Mouse (Mus musculus) heart, adult 2 months (tissue): ENCODE data around the gene Atg7.

Experiments
- CTCF ChIP-seq: fragments of 200-600 bp; IDR thresholded peaks from 2 replicates; pipeline ENCODE4 v1.8.1; 2022; ENCODE audit warnings: antibody characterized with exemption, mild to moderate bottlenecking, moderate library complexity
- POLR2A ChIP-seq: fragments of 200-500 bp; IDR thresholded peaks from 2 replicates; pipeline ENCODE4 v1.6.1; 2011; ENCODE audit warnings: mild to moderate bottlenecking, low read depth, low read length, control low read depth; ENCODE audit not compliant: insufficient read depth

- no peak for TF ChIP-seq CTCF
- no peak for TF ChIP-seq POLR2A
Observed at GRCm38 (mm10) chr6:114790902-114791301, 148.0 kb downstream of the Atg7 start.
